Mouse (Mus musculus) bone marrow, adult 2 months (tissue): ENCODE data around the gene Rbbp7. TPM values are rescaled to one million over a fixed set of nuclear protein-coding genes. Genes with fewer than 3 reads are reported as not detected.
A peak's percentile ranks its signal among the peaks of the same experiment; 100 is the strongest.

Experiments used
- H3K27ac ChIP-seq: fragments of 200-500 bp; 2 replicates; pipeline ENCODE4 v1.5.1; 2012; ENCODE audit warnings: low read depth, mild to moderate bottlenecking, control low read depth, inconsistent platforms, low read length; ENCODE audit not compliant: control insufficient read depth, poor library complexity, insufficient read depth
- H3K4me1 ChIP-seq: fragments of 200-500 bp; 2 replicates; pipeline ENCODE4 v1.6.1; 2011; ENCODE audit warnings: low read length; ENCODE audit not compliant: control insufficient read depth, insufficient read depth
- H3K4me3 ChIP-seq: fragments of 200-500 bp; replicated peaks from 2 replicates; pipeline ENCODE3; 2011; ENCODE audit warnings: mild to moderate bottlenecking, low read depth, low read length, control low read depth; ENCODE audit not compliant: control insufficient read depth
- CTCF ChIP-seq: fragments of 200-500 bp; IDR thresholded peaks from 2 replicates; pipeline ENCODE4 v1.5.1; 2011; ENCODE audit warnings: low read length, control low read depth; ENCODE audit not compliant: control insufficient read depth, insufficient read depth
- POLR2A ChIP-seq: fragments of 200-500 bp; IDR thresholded peaks from 2 replicates; pipeline ENCODE4 v1.6.1; 2011; ENCODE audit warnings: low read depth, mild to moderate bottlenecking, control low read depth, low read length, borderline replicate concordance; ENCODE audit not compliant: control insufficient read depth
- WGBS: fragments of 180-500 bp; shearing (Covaris S2); methylation state at CpG from one replicate; pipeline ENCODE4 v1.1.7; 2018; 5-methylcytosine and 5-hydroxymethylcytosine counted together
- polyA plus RNA-seq: library from polyadenylated mRNA; stranded (reverse); fragments of >200 nt; gene quantifications from 2 replicates; pipeline ENCODE4 v1.2.4, GENCODE M21; 2011; ENCODE audit warnings: low replicate concordance; ENCODE audit not compliant: missing spikeins, insufficient read depth, insufficient read length

The Rbbp7 gene
- 47.7 and 69.5 TPM in 2 replicates for polyA plus RNA-seq

- TF ChIP-seq CTCF (no peak), POLR2A (peak; percentile 76; the same call in 1 of the 2 replicates)
- Histone ChIP-seq H3K4me3 (peak within 1 kb of the TSS; percentile 81), H3K4me1 (no peaks in the 10 kb centered on the region), H3K27ac (peak within 1 kb of the TSS; percentile 91)
- WGBS = 14% methylated on average over 62 of the region's 100 CpGs
Observed at GRCm38 (mm10) chrX:162760115-162760942, at the start of gene Rbbp7. Rbbp7 (plus strand) TSS chrX:162760402.

- 36% methylated on average over 5 of the region's 5 CpGs for WGBS
- Histone ChIP-seq H3K4me3 (no peak overlapping the region), H3K4me1 (no peaks in the 10 kb centered on the region), H3K27ac (no peak overlapping the region)
- TF ChIP-seq POLR2A (no peak), CTCF (peak; percentile 46)
Observed at GRCm38 (mm10) chrX:162717837-162718236, 42.4 kb upstream of the Rbbp7 start.

- TF ChIP-seq CTCF (no peak), POLR2A (no peak)
- H3K4me1 ChIP-seq = no peaks in the 10 kb centered on the region
- WGBS = 40% methylated on average over 2 of the region's 2 CpGs
- no peak overlapping the region for H3K27ac ChIP-seq
- no peak overlapping the region for H3K4me3 ChIP-seq
Observed at GRCm38 (mm10) chrX:162719615-162720014, 40.6 kb upstream of the Rbbp7 start.

GRCm38 (mm10) chrX:162727367-162727777 is 32.8 kb upstream of the Rbbp7 start:
- TF ChIP-seq CTCF (no peak), POLR2A (no peak)
- WGBS = 62% methylated on average over 13 of the region's 13 CpGs
- H3K4me1 ChIP-seq = no peaks in the 10 kb centered on the region
- H3K27ac ChIP-seq = no peak overlapping the region
- no peak overlapping the region for H3K4me3 ChIP-seq

- 70% methylated on average over 9 of the region's 9 CpGs for WGBS
- H3K4me1 ChIP-seq = no peaks in the 10 kb centered on the region
- no peak for TF ChIP-seq POLR2A
- no peak for TF ChIP-seq CTCF
- no peak overlapping the region for H3K27ac ChIP-seq
- H3K4me3 ChIP-seq = no peak overlapping the region
Observed at GRCm38 (mm10) chrX:162727795-162728194, 32.4 kb upstream of the Rbbp7 start.

GRCm38 (mm10) chrX:162728228-162728627 is 32.0 kb upstream of the Rbbp7 start:
- no peak overlapping the region for H3K4me3 ChIP-seq
- no peaks in the 10 kb centered on the region for H3K4me1 ChIP-seq
- no peak overlapping the region for H3K27ac ChIP-seq
- no peak for TF ChIP-seq CTCF
- TF ChIP-seq POLR2A = no peak
- WGBS = 64% methylated on average over 7 of the region's 7 CpGs

GRCm38 (mm10) chrX:162730031-162730430 is 30.2 kb upstream of the Rbbp7 start:
- Histone ChIP-seq H3K4me3 (no peak overlapping the region), H3K27ac (no peak overlapping the region), H3K4me1 (no peaks in the 10 kb centered on the region)
- 69% methylated on average over 4 of the region's 4 CpGs for WGBS
- TF ChIP-seq CTCF = no peak
- TF ChIP-seq POLR2A = no peak

GRCm38 (mm10) chrX:162734997-162735929 is 24.9 kb upstream of the Rbbp7 start:
- 18% methylated on average over 25 of the region's 25 CpGs for WGBS
- TF ChIP-seq POLR2A = peak; percentile 36; the same call in 1 of the 2 replicates
- peak; percentile 38; the same call in 1 of the 2 replicates for TF ChIP-seq CTCF
- Histone ChIP-seq H3K4me1 (no peaks in the 10 kb centered on the region), H3K4me3 (peak overlapping the region; percentile 38), H3K27ac (peak overlapping the region; percentile 13)
